Mouse (Mus musculus) ovary, postnatal 10 days (tissue): ENCODE results near the gene Wdsub1.

ENCODE experiments used
- DNase-seq: peaks from one replicate; pipeline ENCODE4 v3.0.0; 2022; ENCODE audit warnings: low spot score

Gene Wdsub1

DNA sequence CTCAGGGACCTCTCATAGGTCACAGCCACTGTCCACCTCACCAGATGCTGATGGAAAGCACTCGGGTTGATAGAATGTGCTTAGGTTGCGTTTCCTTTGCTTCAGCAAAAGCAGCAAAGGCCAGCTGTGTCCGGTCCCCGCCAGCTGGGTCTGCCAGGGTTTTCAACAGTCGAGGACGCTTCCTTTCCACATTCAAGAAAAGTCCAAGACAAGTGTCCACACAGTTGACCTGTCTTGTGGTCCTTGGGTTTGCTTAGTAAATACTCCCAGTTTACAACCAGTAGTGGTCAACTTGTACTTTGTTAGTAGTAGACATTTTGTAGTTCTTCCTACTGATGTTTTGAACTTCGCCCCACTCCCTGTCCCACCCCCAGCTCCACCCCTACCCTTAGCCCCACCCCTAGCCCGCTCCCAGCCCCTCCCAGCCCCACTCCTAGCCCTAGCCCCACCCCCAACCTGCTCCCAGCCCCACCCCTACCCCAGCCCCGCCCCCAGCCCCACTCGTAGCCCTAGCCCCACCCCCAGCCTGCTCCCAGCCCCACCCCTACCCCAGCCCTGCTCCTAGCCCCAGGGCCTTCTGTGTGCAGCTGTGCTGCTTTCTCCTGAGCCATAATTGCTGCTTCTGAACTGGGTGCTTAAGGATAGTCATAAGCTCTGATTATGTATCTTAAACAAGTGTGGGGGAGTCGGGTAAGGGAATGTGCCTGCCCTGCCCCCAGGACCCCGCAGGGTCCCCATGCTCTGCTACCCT, 41.0 kb downstream of the Wdsub1 start:
- DNase-seq, result no peak

DNA sequence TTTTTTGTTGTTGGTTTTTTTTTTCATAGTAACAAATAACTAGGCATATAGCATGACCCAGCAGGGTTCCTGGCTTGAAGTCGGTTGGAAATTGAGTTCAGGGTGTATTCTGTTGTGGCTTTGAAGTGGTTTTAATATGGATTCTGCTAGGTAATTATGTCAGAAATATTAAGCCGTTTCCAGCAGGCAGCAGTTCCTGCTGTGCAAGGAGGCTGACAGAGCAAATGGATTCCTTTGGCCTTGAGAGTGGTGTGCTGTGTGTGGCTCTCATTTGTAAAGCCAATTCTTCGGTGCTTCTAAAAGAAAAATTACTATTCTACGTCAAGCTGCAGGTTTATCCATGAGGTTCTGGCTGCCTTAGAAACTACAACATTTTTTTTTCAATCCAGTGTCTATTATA, 42.2 kb downstream of the Wdsub1 start:
- DNase-seq, result no peak

DNA sequence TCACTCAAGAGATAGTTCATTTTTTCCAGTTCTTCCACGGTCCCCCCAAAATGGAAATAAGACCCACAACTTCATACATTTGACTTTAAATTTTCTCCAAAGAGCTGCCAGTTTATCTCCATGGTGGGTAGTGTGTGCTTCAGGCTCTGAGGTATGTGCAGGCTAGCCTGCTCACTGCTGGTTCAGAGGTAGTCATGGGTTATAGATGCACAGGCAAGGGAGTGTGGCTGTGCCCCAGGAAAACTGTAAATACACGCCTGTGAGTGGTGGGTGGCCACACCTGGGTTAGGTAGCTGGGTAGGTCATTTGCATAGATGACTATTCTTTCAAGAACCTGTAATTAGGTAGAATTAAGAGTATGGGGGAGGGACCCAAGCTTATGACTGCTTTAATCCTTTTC, 42.6 kb downstream of the Wdsub1 start:
- no peak for DNase-seq

DNA sequence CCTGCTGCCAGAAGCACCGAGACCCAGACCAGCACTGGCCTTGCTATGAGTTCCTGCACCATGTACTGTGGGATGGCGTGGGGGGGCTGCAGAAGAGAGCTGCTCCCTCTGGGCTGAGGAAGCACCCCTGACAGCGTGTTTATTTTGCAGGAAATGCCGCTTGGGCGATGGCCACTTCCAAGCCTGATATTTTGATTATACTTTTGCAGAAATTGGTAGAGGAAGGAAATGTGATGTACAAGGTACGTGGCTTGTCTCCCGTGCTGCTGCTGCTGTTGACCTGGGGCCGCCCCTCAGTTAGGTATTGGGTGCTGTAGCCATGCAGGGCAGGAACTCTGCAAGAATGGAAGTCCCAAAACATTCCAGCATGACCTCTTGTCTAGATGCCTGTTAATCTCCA, 43.6 kb downstream of the Wdsub1 start:
- no peak for DNase-seq

DNA sequence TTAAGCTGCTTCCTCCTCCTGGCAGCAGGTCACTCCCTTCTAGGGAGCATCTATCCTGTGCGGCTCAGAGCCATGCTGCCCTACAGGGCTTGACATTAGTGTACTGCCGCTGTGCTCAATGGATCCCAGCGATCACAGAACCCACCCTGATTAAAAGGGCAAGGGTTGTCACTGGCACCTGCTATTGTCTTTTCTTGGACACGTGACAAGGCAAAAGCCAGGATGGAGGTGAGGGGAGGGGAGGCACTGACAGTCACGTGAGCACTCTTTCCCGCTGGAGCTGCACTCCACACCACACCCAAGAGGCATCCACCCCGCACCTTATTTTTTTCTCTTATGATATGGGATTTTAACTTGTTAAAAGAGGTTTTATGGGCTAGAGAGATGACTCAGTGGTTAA, 50.6 kb downstream of the Wdsub1 start:
- DNase-seq, result no peak

DNA sequence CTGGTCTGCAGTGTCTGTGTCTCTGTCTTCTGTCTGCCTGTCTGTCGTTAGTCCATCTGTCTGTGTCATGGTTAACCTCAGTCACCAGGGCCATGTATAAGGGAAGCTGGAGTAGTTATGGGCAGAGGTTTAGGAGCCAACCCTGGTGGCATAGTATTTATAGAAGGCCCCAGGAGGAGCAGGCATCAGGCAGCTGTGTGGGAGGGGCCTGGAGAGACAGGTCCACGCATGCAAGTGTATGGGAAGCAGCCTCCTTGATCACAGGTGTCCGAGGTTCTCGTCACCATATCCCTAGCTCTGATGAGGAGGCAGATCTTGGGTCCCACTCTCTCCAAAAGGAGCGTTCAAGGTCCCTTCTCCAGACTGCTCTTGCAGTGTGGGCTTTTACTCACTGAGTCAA, 51.5 kb downstream of the Wdsub1 start:
- no peak for DNase-seq

DNA sequence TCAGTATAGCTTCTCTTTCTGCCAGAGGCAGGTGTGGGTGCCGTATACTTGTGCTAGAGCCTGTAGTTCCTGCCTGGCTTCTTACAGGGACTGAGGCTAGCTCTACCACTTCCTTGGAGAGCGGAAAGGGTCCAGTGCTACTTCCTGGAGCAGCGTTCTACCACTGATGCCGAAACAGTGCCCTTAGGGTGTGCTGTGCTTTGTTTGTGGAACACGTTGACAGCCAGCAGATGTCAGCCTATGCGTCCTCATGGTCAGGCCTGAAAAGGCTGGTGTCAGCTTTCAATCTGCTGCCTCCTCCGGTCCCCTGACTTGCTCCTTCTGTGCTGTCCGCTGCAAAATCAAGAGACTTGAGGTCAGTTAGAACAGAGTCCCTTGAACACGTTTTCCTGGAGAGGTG, 52.2 kb downstream of the Wdsub1 start:
- no peak for DNase-seq

DNA sequence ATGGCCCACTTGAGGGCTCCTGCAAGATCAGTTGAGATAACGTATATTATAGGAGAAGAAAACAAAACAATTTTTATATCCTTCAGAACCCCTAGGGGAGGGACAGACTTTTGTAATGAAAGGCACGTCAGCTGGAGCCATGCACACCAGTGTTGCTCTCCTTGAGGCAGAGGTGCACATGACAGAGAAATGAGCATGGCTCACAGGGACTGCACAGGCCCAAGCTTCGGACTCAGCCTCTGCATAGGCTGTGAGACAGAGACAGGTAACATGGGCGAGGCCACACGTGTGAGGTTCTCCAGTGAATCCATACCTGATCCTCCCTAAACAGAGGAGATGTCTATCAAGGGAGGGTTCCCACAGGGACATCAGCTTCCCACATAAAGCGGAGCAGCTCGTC, 52.7 kb downstream of the Wdsub1 start:
- DNase-seq, result no peak

DNA sequence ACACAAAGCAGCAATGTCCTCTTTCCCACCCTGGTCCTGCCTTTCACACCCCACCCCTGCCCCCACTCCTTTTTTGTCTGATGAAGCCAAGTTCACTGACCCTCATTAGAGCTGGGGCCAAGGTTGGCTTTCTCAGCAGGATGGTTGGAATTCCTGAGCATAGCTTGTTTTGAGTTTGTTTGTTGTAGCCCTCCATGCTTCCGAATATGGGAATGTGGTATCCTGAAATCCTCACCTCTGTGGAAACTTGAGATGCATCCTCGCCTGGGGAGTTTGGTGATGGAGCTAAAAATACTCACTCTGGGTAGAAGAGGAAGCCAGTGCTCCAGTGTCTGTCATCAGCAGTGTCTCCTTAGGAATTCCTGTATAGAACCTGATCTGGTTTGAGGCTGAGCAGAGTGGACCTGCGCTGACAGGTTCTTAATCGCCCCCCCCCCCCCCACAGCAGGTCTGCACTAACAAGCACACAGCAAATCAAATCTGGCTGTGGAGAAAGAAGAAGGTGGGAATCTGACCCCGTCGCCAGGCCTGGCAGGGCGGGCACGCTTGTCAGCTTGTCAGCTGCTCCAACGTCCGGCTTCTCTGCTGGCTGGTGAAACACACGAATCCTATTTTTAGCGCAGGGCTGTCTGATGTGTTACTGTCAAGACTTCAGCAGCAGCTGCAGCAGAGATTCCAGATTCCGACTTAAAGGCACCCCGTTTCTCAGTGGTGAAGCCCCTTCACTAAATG, 53.4 kb downstream of the Wdsub1 start:
- DNase-seq, result no peak

DNA sequence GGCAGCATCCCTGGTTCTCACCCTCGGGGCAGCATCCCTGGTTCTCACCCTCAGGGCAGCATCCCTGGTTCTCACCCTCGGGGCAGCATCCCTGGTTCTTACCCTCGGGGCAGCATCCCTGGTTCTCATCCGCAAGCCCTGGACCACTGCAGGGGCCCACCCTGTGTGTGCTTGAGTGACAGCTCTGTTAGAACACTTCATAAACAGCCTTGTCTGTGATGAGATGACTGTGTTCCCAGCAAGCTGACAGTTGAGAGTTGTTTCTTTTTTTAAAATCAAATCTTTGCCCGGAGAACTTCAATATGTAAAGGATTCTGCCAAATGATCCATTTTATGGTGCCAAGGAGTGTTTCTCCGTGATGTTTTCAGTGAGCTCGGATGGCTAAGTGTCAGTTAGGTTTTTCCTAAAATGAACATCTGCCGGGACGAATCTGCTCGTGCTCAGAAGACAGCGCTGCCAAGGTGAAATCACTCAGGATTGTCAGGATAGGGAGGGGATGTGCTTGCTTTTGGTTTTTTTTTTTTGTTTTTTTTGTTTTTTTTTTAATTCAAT, 54.2 kb downstream of the Wdsub1 start:
- DNase-seq, result no peak

DNA sequence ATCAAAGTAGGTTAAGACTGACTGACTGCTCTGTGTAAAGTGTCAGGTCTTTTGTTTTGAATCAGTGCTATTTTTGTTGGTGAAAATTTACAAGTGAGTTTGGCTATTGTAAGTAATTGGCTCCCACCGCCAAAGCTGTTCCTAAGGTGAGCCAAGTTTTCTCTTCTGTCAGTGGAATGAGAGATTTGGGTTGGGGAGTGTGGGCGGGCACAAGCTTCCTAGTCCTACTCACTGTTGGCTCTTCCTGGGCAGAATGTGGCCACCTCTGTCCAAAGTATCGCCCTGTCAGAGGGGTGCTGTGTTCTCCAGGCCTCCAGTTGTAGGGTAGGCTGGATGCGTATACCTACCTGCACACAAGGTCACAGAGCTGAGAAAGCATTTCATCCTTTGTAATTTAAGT, 57.0 kb downstream of the Wdsub1 start:
- DNase-seq, result no peak

DNA sequence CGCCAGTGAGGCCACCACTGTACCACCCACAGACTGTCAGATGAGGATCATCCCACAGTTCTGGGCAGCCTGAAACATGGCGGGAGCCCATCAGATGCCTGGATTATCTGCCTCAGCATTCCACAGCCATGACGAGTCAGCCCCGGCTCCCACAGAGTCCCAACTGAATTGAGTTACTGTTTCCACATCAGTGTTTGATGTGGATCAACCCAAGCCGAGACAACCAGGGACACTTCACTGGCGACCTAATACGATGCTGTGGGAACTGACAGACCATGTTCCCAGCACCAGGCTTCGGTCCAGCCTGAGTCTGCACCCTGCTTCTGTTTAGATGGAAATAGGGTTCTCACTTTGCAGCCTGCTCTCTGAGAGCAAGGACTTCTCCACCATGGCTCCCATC, 58.1 kb downstream of the Wdsub1 start:
- no peak for DNase-seq

DNA sequence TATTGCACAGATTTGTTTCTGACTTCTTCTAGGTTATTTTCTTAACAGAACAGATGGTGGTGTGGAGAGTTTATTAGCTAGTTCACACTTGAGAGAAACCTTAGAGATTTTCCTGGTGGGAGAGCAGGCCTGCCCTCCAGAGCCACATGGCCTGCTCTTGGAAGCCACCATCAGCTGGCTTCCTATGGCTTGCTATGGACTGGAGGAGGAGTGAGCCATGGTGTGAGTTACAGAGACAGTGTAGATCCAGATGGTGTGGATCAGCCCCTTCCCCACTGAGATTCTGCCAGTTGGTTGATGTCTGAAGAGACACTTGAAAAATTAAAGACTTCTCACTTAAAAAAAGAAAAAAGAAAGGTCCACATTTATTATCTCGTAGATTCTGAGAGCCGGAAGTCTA, 61.3 kb downstream of the Wdsub1 start:
- DNase-seq, result no peak

DNA sequence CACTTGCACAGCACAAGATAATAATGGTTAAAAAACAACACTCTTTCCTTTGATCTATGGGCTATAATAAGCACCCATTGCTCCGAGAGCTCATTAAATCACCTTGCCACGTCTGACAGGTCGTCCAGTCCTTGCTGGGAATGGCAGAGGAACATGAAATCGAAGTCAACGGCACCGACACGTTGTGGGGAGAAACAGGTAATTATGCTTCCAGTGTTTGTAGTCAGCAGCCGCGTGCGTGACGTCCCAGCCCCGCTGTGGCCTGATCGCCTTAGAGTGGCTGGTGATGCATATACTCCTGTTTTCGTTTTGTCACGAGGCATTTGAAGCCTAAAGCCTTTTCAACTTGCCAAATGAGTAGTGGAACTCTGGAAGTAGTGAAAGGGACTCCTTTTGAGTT, 62.3 kb downstream of the Wdsub1 start:
- DNase-seq, result no peak

DNA sequence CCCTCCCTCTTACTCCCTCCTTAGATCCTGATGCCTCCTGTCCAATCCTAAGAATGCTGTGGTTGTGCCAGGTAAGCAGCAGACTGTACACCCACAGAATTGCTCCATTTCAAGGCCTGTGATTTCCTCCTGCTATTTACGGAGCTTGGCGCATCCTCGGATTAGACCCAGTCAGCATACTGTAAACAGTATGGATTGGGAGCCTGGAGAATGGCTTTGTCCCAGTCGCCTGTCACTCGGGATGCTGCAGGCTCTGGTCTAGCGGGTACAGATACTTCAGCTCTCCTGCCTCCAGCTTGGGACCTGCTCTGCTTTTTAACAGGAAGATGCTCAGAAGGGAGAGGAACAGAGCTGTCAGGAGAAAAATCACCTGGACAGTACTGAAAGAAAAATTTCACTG, 63.0 kb downstream of the Wdsub1 start:
- no peak for DNase-seq

DNA sequence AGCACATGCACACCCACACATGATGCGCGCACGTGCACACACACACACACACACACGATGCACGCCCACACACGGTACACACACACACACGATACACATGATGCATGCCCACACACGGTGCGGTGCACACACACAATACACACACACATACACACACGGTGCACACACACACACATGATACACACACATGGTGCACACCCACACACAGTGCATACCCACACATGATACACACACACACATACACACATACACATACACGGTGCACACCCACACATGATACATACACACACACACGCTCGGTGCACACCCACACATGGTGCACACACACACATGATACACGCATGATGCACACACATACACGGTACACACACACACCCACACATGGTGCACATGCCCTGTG, 63.7 kb downstream of the Wdsub1 start:
- DNase-seq, result no peak

DNA sequence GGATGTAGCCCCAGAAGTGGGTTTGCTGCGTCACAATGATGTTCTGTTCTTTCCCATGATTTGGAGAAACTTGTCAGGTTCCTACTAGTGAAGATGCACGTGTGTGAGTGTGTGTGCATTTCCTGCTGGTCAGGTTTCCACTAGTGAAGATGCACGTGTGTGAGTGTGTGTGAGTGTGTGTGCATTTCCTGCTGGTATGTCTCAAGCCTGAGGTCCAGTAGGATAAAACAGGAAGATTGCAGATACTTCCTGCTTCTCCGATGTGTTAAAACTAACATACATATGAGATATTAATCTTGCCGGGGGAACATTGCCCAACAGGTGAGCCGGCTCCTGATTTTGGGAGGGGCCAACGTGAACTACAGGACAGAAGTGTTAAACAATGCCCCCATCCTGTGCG, 67.4 kb downstream of the Wdsub1 start:
- DNase-seq, result no peak

DNA sequence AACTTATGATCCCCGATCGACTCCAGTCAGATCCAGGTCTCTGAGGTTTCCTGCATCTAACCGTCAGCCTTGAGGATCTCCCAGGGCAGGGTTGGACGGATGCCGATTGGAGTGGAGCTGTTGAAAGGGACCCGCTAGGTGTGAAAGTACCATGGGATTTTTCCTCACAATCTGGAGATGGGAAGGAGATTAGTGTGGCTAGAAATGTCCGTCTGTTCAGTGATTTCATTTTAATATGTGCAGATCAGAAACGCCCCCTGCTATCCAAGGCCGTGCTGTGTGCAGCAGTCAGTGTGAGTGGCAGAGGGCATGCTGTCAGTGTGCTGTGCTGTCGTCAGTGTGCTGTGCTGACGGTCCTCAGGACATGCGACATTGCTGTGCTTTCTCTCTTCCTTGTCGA, 68.9 kb downstream of the Wdsub1 start:
- DNase-seq, result no peak

DNA sequence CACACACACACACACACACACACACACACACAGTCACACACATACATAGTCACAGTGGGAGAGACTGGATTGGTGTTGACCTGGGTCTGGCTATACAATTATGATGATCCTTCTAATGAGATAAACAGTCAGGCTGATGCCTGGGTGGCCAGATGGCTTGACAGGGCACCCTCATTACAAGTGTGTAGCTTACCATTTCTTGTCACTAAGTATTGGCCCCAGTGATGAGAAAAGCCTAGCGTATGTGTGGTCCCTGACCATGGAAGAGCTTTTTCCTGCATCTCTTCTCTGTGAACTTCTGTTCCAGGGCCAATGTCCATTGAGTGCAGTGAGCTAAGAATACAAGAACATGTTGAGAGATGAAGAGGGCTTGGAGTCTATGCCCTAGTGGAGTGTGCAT, 69.8 kb downstream of the Wdsub1 start:
- no peak for DNase-seq

DNA sequence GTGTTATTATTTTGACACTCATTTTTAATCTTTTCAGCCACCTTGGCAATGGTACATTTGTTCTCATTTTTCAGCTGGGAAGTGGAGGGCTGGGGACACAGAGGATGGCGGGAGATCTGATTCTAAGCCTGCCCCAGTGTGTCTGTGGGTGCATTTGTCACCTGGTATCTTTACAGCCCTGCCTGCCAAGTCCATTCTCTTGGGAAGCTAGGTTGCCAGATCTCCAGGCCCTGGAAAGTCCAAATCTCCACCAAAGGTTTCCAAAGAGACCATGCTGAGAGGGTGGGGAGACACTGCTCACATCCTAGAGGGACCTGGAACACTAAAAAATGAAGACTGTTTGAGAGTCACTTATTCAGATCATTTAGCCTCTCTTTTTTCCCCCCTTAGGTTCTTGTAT, 71.1 kb downstream of the Wdsub1 start:
- no peak for DNase-seq

DNA sequence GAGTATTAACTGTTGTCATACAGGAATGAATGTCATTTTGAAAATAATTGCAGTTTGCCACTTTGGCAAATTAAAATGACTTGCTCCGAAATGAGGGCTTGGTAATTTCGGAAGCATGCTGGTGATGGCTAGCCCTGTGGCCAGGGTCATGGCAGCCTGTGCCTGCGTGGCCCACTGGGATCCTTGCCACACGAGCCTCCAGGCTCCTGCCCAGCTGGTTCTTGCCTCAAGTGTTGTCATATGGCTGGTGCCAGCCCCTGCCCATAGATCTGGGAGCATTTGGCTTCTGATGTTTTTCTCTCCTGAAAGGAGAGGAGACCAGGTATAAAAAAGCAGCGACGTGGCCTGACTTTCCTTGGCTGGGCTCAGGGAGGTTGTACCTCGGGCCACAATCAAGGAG, 72.4 kb downstream of the Wdsub1 start:
- DNase-seq, result no peak

DNA sequence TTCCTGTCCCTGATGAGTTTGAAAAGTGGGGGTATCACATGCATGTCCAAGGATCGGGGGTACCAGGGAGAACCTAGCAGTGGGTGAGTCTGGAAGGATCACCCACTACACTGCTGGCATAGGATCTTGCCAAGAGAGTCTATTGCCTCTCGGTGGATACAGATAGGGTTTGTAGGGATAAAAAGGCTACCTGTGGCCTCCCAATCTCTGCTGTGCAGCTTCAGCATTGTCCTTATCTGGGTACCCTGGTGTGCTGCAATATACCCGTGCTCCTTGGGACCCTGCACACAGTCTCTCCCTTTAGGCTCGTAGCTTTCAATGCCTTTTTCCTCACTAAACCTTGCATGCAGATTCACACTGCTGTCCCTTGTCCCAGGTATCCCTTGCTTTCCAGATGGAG, 73.8 kb downstream of the Wdsub1 start:
- no peak for DNase-seq

DNA sequence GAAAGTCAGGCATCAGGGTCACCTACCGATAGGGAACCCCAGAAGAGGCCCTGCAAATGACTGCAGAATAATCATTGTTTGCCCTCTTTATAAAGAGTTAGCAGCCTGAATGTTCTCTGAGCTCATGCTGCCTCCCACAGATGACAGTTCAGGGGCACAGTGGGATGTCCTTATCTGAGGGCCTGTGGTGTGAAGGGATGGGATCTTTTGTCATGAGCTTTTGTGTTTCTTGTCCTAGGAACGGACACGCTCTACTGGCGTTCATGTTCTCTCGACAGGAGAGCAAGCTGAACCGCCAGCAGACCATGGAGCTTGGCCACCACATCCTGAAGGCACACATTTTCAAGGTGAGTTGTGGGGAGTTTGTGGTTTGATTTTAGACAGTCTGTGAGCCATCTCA, 76.4 kb downstream of the Wdsub1 start:
- DNase-seq, result no peak

DNA sequence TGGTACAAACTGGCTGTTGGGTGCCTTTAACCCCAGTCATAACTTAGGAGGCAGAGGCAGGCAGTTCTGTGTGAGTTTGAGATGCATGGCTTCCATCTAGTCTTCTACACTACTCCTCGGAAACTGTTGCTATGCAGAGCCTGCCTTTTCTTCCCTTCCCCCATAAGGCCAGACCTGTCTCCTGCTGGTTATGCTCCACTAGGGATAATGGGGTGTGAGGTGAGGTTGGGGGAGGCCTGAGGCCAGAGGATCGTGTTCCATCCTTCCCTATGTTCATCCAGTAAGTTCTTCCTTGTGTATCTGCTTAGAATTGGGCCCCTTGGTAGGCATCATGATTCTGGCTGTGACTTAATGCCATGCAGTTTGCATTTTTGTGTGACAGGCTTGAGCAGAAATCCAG, 76.8 kb downstream of the Wdsub1 start:
- no peak for DNase-seq
